Mouse (Mus musculus): ENCODE results near the gene Alox12.
A peak's percentile ranks its signal among the peaks of the same experiment; 100 is the strongest.

Gene Alox12

GRCm38 (mm10) chr11:70239541-70240279 lies 15.4 kb downstream of the Alox12 start, which contains the start of the genes Gm21988 and Rnasek:
Gm21988 (minus strand) TSS chr11:70239830.
Rnasek (minus strand) TSS chr11:70239842.
- DNase-seq (ENCODE audit: low spot score): peak; percentile 93

GRCm38 (mm10) chr11:70238591-70239440 lies 16.3 kb downstream of the Alox12 start:
- DNase-seq (ENCODE audit: low spot score): no peak

- peak; percentile 98 for DNase-seq (ENCODE audit: low spot score)
These were observed 17.5 kb downstream of the Alox12 start, which contains the start of gene 0610010K14Rik for GRCm38 (mm10) chr11:70237457-70238167. 0610010K14Rik (minus strand) TSS chr11:70237914.

GRCm38 (mm10) chr11:70236717-70237116 lies 18.4 kb downstream of the Alox12 start:
- DNase-seq (ENCODE audit: low spot score): no peak

GRCm38 (mm10) chr11:70235254-70235900 lies 19.8 kb downstream of the Alox12 start:
- no peak for DNase-seq (ENCODE audit: low spot score)

- DNase-seq (ENCODE audit: low spot score): no peak
These were observed 20.7 kb downstream of the Alox12 start for GRCm38 (mm10) chr11:70234497-70234896.

- DNase-seq (ENCODE audit: low spot score): no peak
These were observed 21.1 kb downstream of the Alox12 start for GRCm38 (mm10) chr11:70234037-70234436.

- no peak for DNase-seq (ENCODE audit: low spot score)
These were observed 22.1 kb downstream of the Alox12 start for GRCm38 (mm10) chr11:70233016-70233415.

GRCm38 (mm10) chr11:70232546-70232945 lies 22.6 kb downstream of the Alox12 start:
- peak; percentile 63 for DNase-seq (ENCODE audit: low spot score)

- DNase-seq (ENCODE audit: low spot score): peak; percentile 96
These were observed 24.9 kb downstream of the Alox12 start for GRCm38 (mm10) chr11:70230239-70230727.

GRCm38 (mm10) chr11:70229260-70230010 lies 25.7 kb downstream of the Alox12 start, which contains the start of gene Bcl6b:
Bcl6b (minus strand) TSS chr11:70229798.
- no peak for DNase-seq (ENCODE audit: low spot score)

- DNase-seq (ENCODE audit: low spot score): peak; percentile 91
These were observed 26.3 kb downstream of the Alox12 start for GRCm38 (mm10) chr11:70228828-70229227.

- no peak for DNase-seq (ENCODE audit: low spot score)
These were observed 27.4 kb downstream of the Alox12 start for GRCm38 (mm10) chr11:70227661-70228245.

- no peak for DNase-seq (ENCODE audit: low spot score)
These were observed 28.0 kb downstream of the Alox12 start for GRCm38 (mm10) chr11:70227126-70227525.

GRCm38 (mm10) chr11:70226602-70226890 lies 28.6 kb downstream of the Alox12 start:
- no peak for DNase-seq (ENCODE audit: low spot score)

- DNase-seq (ENCODE audit: low spot score): peak; percentile 33
These were observed 29.2 kb downstream of the Alox12 start for GRCm38 (mm10) chr11:70225798-70226601.

- DNase-seq (ENCODE audit: low spot score): no peak
These were observed 31.4 kb downstream of the Alox12 start for GRCm38 (mm10) chr11:70223724-70224123.

- DNase-seq (ENCODE audit: low spot score): no peak
These were observed 33.3 kb downstream of the Alox12 start for GRCm38 (mm10) chr11:70221603-70222500.
